Mouse (Mus musculus) retina, postnatal 1 day (tissue): ENCODE measurements at regions not wholly inside any gene's neighbourhood (a gene's known extent, or its start where the extent isn't known, plus 50 kb on each side); places are given as distances from the start of the nearest gene placed in this dataset.

Source experiments
- DNase-seq: peaks from one replicate; pipeline ENCODE4 v3.0.0-alpha.2; 2012

GRCm38 (mm10) chr12:110332616-110333154 lies 53.8 kb downstream of the Dio3 start:
- no peak for DNase-seq

GRCm38 (mm10) chr12:110334609-110335008 lies 55.7 kb downstream of the Dio3 start:
- DNase-seq: no peak

- no peak for DNase-seq
Observed at GRCm38 (mm10) chr12:110344280-110344827, 65.5 kb downstream of the Dio3 start.

- DNase-seq: no peak
Observed at GRCm38 (mm10) chr12:110349621-110350020, 70.8 kb downstream of the Dio3 start.

- no peak for DNase-seq
Observed at GRCm38 (mm10) chr12:110355851-110356250, 77.0 kb downstream of the Dio3 start.

GRCm38 (mm10) chr12:110367102-110367501 lies 79.8 kb upstream of the Ppp2r5c start:
- no peak for DNase-seq

- no peak for DNase-seq
Observed at GRCm38 (mm10) chr12:110367822-110368221, 79.1 kb upstream of the Ppp2r5c start.

GRCm38 (mm10) chr12:110371886-110372690 lies 74.8 kb upstream of the Ppp2r5c start:
- DNase-seq: no peak

GRCm38 (mm10) chr12:110372986-110373385 lies 73.9 kb upstream of the Ppp2r5c start:
- DNase-seq: no peak

- DNase-seq: peak; percentile 88
Observed at GRCm38 (mm10) chr12:110373408-110374065, 73.4 kb upstream of the Ppp2r5c start.

- DNase-seq: peak; percentile 44
Observed at GRCm38 (mm10) chr12:110375139-110375538, 71.8 kb upstream of the Ppp2r5c start.

GRCm38 (mm10) chr12:110376062-110376837 lies 70.7 kb upstream of the Ppp2r5c start:
- peak; percentile 56 for DNase-seq

- DNase-seq: no peak
Observed at GRCm38 (mm10) chr12:110376838-110377150, 70.1 kb upstream of the Ppp2r5c start.

- DNase-seq: no peak
Observed at GRCm38 (mm10) chr12:110377306-110377705, 69.6 kb upstream of the Ppp2r5c start.

GRCm38 (mm10) chr12:110377734-110378133 lies 69.2 kb upstream of the Ppp2r5c start:
- peak; percentile 37 for DNase-seq

GRCm38 (mm10) chr12:110378302-110378701 lies 68.6 kb upstream of the Ppp2r5c start:
- DNase-seq: no peak

GRCm38 (mm10) chr12:110379721-110380120 lies 67.2 kb upstream of the Ppp2r5c start:
- peak; percentile 51 for DNase-seq

- DNase-seq: peak; percentile 43
Observed at GRCm38 (mm10) chr12:110380831-110381750, 65.8 kb upstream of the Ppp2r5c start.

GRCm38 (mm10) chr12:110385031-110385430 lies 61.9 kb upstream of the Ppp2r5c start:
- peak; percentile 65 for DNase-seq

GRCm38 (mm10) chr12:110385801-110386599 lies 60.9 kb upstream of the Ppp2r5c start:
- DNase-seq: peak; percentile 37

GRCm38 (mm10) chr12:110387056-110387455 lies 59.9 kb upstream of the Ppp2r5c start:
- no peak for DNase-seq
